Mouse (Mus musculus) forebrain, embryonic 15.5 days (tissue): ENCODE results near the gene Tec. TPM values are rescaled to one million over a fixed set of nuclear protein-coding genes. Genes with fewer than 3 reads are reported as not detected.
A peak's percentile ranks its signal among the peaks of the same experiment; 100 is the strongest.

ENCODE experiments used
- ATAC-seq: fragments of 200-750 bp; cut with Nextera tagmentation; replicated peaks from 2 replicates; pipeline ENCODE4 v1.8.0; 2017; ENCODE audit warnings: mild to moderate bottlenecking, moderate TSS enrichment, moderate library complexity
- H3K27ac ChIP-seq: fragments of 300-500 bp; sonication (generic); replicated peaks from 2 replicates; pipeline ENCODE4 v1.5.1; 2015; ENCODE audit warnings: mild to moderate bottlenecking, inconsistent platforms
- H3K27me3 ChIP-seq: fragments of 300-500 bp; sonication (generic); 2 replicates; pipeline ENCODE4 v1.6.1; 2015; ENCODE audit warnings: inconsistent platforms
- H3K36me3 ChIP-seq: fragments of 300-500 bp; sonication (generic); 2 replicates; pipeline ENCODE4 v1.6.1; 2015; ENCODE audit warnings: mild to moderate bottlenecking, inconsistent platforms
- H3K4me1 ChIP-seq: fragments of 300-500 bp; sonication (generic); 2 replicates; pipeline ENCODE4 v1.6.1; 2015; ENCODE audit warnings: inconsistent platforms
- H3K4me2 ChIP-seq: fragments of 300-500 bp; sonication (generic); replicated peaks from 2 replicates; pipeline ENCODE4 v1.6.1; 2015; ENCODE audit warnings: mild to moderate bottlenecking, inconsistent platforms
- H3K4me3 ChIP-seq: fragments of 300-500 bp; sonication (generic); 2 replicates; pipeline ENCODE4 v1.5.1; 2015; ENCODE audit warnings: mild to moderate bottlenecking, inconsistent platforms
- H3K9ac ChIP-seq: fragments of 300-500 bp; sonication (generic); replicated peaks from 2 replicates; pipeline ENCODE4 v1.6.1; 2015; ENCODE audit warnings: mild to moderate bottlenecking, inconsistent platforms
- H3K9me3 ChIP-seq: fragments of 300-500 bp; sonication (generic); 2 replicates; pipeline ENCODE4 v1.6.1; 2016; ENCODE audit warnings: inconsistent platforms
- WGBS: fragments of 180-500 bp; shearing (Covaris S2); methylation state at CpG from one replicate; pipeline ENCODE4 v1.1.7; 2015; ENCODE audit warnings: mixed read lengths; 5-methylcytosine and 5-hydroxymethylcytosine counted together
- polyA plus RNA-seq: library from polyadenylated mRNA; unstranded; fragments of >200 nt; fragmentation: Nextera tagmentation; extraction: Ambion mirVana; gene quantifications from 2 replicates; pipeline ENCODE4 v1.2.1, GENCODE M21; 2015

The Tec gene
- polyA plus RNA-seq, 1 experiment from 2014 or later: 3.5 TPM

- WGBS: 78% methylated on average over 7 of the region's 7 CpGs
- no peaks in the 10 kb centered on the region for H3K36me3 ChIP-seq
- no peak overlapping the region for H3K27ac ChIP-seq
- H3K9ac ChIP-seq: no peak overlapping the region
- no peak for ATAC-seq
- H3K4me1 ChIP-seq: no peaks in the 10 kb centered on the region
- no peaks in the 10 kb centered on the region for H3K9me3 ChIP-seq
- H3K4me2 ChIP-seq: no peak overlapping the region
- H3K27me3 ChIP-seq: peaks cover 3% of the 10 kb centered on the region; the same call in 1 of the 2 replicates
- H3K4me3 ChIP-seq: no peak overlapping the region
Measured at GRCm38 (mm10) chr5:72861726-72862385, 6.4 kb downstream of the Tec start.

GRCm38 (mm10) chr5:72860899-72861298 lies 7.4 kb downstream of the Tec start:
- Histone ChIP-seq H3K36me3 (no peaks in the 10 kb centered on the region), H3K4me1 (0 out of 2 replicates have a peak, but pooled peaks cover 4% of the 10 kb centered on the region), H3K4me3 (no peak overlapping the region), H3K9me3 (no peaks in the 10 kb centered on the region), H3K9ac (no peak overlapping the region), H3K27ac (no peak overlapping the region), H3K27me3 (no peaks in the 10 kb centered on the region), H3K4me2 (no peak overlapping the region)
- 78% methylated on average over 8 of the region's 8 CpGs for WGBS
- no peak for ATAC-seq

- Histone ChIP-seq H3K36me3 (no peaks in the 10 kb centered on the region), H3K27ac (no peak overlapping the region), H3K27me3 (no peaks in the 10 kb centered on the region), H3K9me3 (no peaks in the 10 kb centered on the region), H3K4me3 (no peak overlapping the region), H3K4me2 (no peak overlapping the region), H3K9ac (no peak overlapping the region), H3K4me1 (peaks cover 11% of the 10 kb centered on the region; the same call in 1 of the 2 replicates)
- WGBS: 96% methylated on average over 12 of the region's 12 CpGs
- no peak for ATAC-seq
Measured at GRCm38 (mm10) chr5:72858306-72858705, 10.0 kb downstream of the Tec start.

GRCm38 (mm10) chr5:72857756-72858155 lies 10.5 kb downstream of the Tec start:
- Histone ChIP-seq H3K27ac (no peak overlapping the region), H3K9me3 (no peaks in the 10 kb centered on the region), H3K27me3 (no peaks in the 10 kb centered on the region), H3K9ac (no peak overlapping the region), H3K4me3 (no peak overlapping the region), H3K36me3 (no peaks in the 10 kb centered on the region), H3K4me2 (no peak overlapping the region), H3K4me1 (peaks cover 11% of the 10 kb centered on the region; the same call in 1 of the 2 replicates)
- no peak for ATAC-seq
- WGBS: 91% methylated on average over 4 of the region's 4 CpGs

GRCm38 (mm10) chr5:72856255-72856878 lies 11.9 kb downstream of the Tec start:
- H3K27ac ChIP-seq: no peak overlapping the region
- peak; percentile 26; the same call in 1 of the 2 replicates for ATAC-seq
- H3K4me1 ChIP-seq: peaks cover 11% of the 10 kb centered on the region; the same call in 1 of the 2 replicates
- no peak overlapping the region for H3K9ac ChIP-seq
- WGBS: 86% methylated on average over 8 of the region's 8 CpGs
- no peaks in the 10 kb centered on the region for H3K27me3 ChIP-seq
- H3K4me2 ChIP-seq: no peak overlapping the region
- H3K9me3 ChIP-seq: no peaks in the 10 kb centered on the region
- H3K4me3 ChIP-seq: no peak overlapping the region
- no peaks in the 10 kb centered on the region for H3K36me3 ChIP-seq

- no peak overlapping the region; the same call in 1 of the 2 replicates for H3K27ac ChIP-seq
- no peaks in the 10 kb centered on the region for H3K27me3 ChIP-seq
- no peak overlapping the region for H3K4me3 ChIP-seq
- no peak overlapping the region for H3K4me2 ChIP-seq
- peak; percentile 88 for ATAC-seq
- H3K36me3 ChIP-seq: no peaks in the 10 kb centered on the region
- H3K9ac ChIP-seq: no peak overlapping the region
- H3K4me1 ChIP-seq: peaks cover 11% of the 10 kb centered on the region; the same call in 1 of the 2 replicates
- no peaks in the 10 kb centered on the region for H3K9me3 ChIP-seq
- WGBS: 1% methylated on average over 3 of the region's 3 CpGs
Measured at GRCm38 (mm10) chr5:72855685-72856124, 12.6 kb downstream of the Tec start.

GRCm38 (mm10) chr5:72854141-72854990 lies 13.9 kb downstream of the Tec start:
- 90% methylated on average over 6 of the region's 6 CpGs for WGBS
- H3K27me3 ChIP-seq: no peaks in the 10 kb centered on the region
- H3K4me2 ChIP-seq: no peak overlapping the region
- no peak overlapping the region for H3K4me3 ChIP-seq
- H3K9ac ChIP-seq: no peak overlapping the region
- H3K36me3 ChIP-seq: no peaks in the 10 kb centered on the region
- H3K9me3 ChIP-seq: no peaks in the 10 kb centered on the region
- no peak for ATAC-seq
- H3K4me1 ChIP-seq: peaks cover 11% of the 10 kb centered on the region; the same call in 1 of the 2 replicates
- no peak overlapping the region for H3K27ac ChIP-seq

GRCm38 (mm10) chr5:72853365-72853764 lies 14.9 kb downstream of the Tec start:
- Histone ChIP-seq H3K4me3 (no peak overlapping the region), H3K27me3 (no peaks in the 10 kb centered on the region), H3K9me3 (no peaks in the 10 kb centered on the region), H3K4me2 (no peak overlapping the region), H3K27ac (no peak overlapping the region), H3K36me3 (no peaks in the 10 kb centered on the region), H3K4me1 (peaks cover 11% of the 10 kb centered on the region; the same call in 1 of the 2 replicates), H3K9ac (no peak overlapping the region)
- no peak for ATAC-seq
- 81% methylated on average over 2 of the region's 2 CpGs for WGBS

- Histone ChIP-seq H3K4me1 (peaks cover 11% of the 10 kb centered on the region; the same call in 1 of the 2 replicates), H3K4me2 (no peak overlapping the region), H3K27ac (no peak overlapping the region), H3K9me3 (no peaks in the 10 kb centered on the region), H3K4me3 (no peak overlapping the region), H3K36me3 (no peaks in the 10 kb centered on the region), H3K9ac (no peak overlapping the region), H3K27me3 (no peaks in the 10 kb centered on the region)
- 73% methylated on average over 7 of the region's 7 CpGs for WGBS
- no peak for ATAC-seq
Measured at GRCm38 (mm10) chr5:72852301-72852995, 15.8 kb downstream of the Tec start.

- no peak for ATAC-seq
- no peak overlapping the region for H3K4me3 ChIP-seq
- H3K9ac ChIP-seq: no peak overlapping the region
- WGBS: 93% methylated on average over 4 of the region's 4 CpGs
- H3K27me3 ChIP-seq: no peaks in the 10 kb centered on the region
- H3K27ac ChIP-seq: no peak overlapping the region
- H3K9me3 ChIP-seq: no peaks in the 10 kb centered on the region
- H3K36me3 ChIP-seq: no peaks in the 10 kb centered on the region
- peaks cover 11% of the 10 kb centered on the region; the same call in 1 of the 2 replicates for H3K4me1 ChIP-seq
- H3K4me2 ChIP-seq: no peak overlapping the region
Measured at GRCm38 (mm10) chr5:72851674-72852098, 16.6 kb downstream of the Tec start.

GRCm38 (mm10) chr5:72850926-72851673 lies 17.2 kb downstream of the Tec start:
- Histone ChIP-seq H3K4me2 (no peak overlapping the region), H3K27me3 (no peaks in the 10 kb centered on the region), H3K9ac (no peak overlapping the region), H3K27ac (no peak overlapping the region), H3K4me3 (no peak overlapping the region), H3K4me1 (peaks cover 10% of the 10 kb centered on the region), H3K9me3 (no peaks in the 10 kb centered on the region), H3K36me3 (no peaks in the 10 kb centered on the region)
- WGBS: 82% methylated on average over 12 of the region's 12 CpGs
- ATAC-seq: no peak
